Mouse (Mus musculus): Measurements from ENCODE around the gene Alcam.
A peak's percentile ranks its signal among the peaks of the same experiment; 100 is the strongest.

Gene Alcam

GRCm38 (mm10) chr16:52250935-52251334 is 202.9 kb downstream of the Alcam start:
- DNase-seq (ENCODE audit: low spot score): no peak

GRCm38 (mm10) chr16:52250196-52250595 is 203.7 kb downstream of the Alcam start:
- DNase-seq (ENCODE audit: low spot score): no peak

GRCm38 (mm10) chr16:52243421-52243973 is 210.4 kb downstream of the Alcam start:
- no peak for DNase-seq (ENCODE audit: low spot score)

- no peak for DNase-seq (ENCODE audit: low spot score)
These were observed 211.7 kb downstream of the Alcam start for GRCm38 (mm10) chr16:52242144-52242543.

- DNase-seq (ENCODE audit: low spot score): no peak
These were observed 223.9 kb downstream of the Alcam start for GRCm38 (mm10) chr16:52229930-52230329.

GRCm38 (mm10) chr16:52229446-52229845 is 224.4 kb downstream of the Alcam start:
- no peak for DNase-seq (ENCODE audit: low spot score)

- no peak for DNase-seq (ENCODE audit: low spot score)
These were observed 231.0 kb downstream of the Alcam start for GRCm38 (mm10) chr16:52222896-52223295.

- peak; percentile 60 for DNase-seq (ENCODE audit: low spot score)
These were observed 234.8 kb downstream of the Alcam start for GRCm38 (mm10) chr16:52219069-52219468.

GRCm38 (mm10) chr16:52210844-52211606 is 242.8 kb downstream of the Alcam start:
- DNase-seq (ENCODE audit: low spot score): no peak

GRCm38 (mm10) chr16:52200107-52200506 is 253.8 kb downstream of the Alcam start:
- DNase-seq (ENCODE audit: low spot score): no peak

Measured in retina, embryonic 14.5 days (tissue).